Mouse (Mus musculus): ENCODE measurements at regions not wholly inside any gene's neighbourhood (a gene's known extent, or its start where the extent isn't known, plus 50 kb on each side); places are given as distances from the start of the nearest gene placed in this dataset.
"Not testable (repeated sequence)": the region's sequence is repeated elsewhere in the genome, so short reads cannot be mapped to it uniquely, and the experiment has no call there.

- no peak for DNase-seq (ENCODE audit: extremely low read depth, low read depth, low spot score)
These were observed 60.9 kb upstream of the Gm14496 start for GRCm38 (mm10) chr2:181930037-181930436.

GRCm38 (mm10) chr2:181930538-181930937 lies 60.4 kb upstream of the Gm14496 start:
- DNase-seq (ENCODE audit: extremely low read depth, low read depth, low spot score): not testable (repeated sequence)

- peak; percentile 34 for DNase-seq (ENCODE audit: extremely low read depth, low read depth, low spot score)
These were observed 59.7 kb upstream of the Gm14496 start for GRCm38 (mm10) chr2:181931077-181931815.

GRCm38 (mm10) chr2:181931918-181932605 lies 58.9 kb upstream of the Gm14496 start:
- DNase-seq (ENCODE audit: extremely low read depth, low read depth, low spot score): peak; percentile 21

Measured in fat pad, adult 2 months (tissue).